Mouse (Mus musculus): Measurements from ENCODE around the gene Tfe3. TPM values are rescaled to one million over a fixed set of nuclear protein-coding genes. Genes with fewer than 3 reads are reported as not detected.
A peak's percentile ranks its signal among the peaks of the same experiment; 100 is the strongest.
"Not testable (repeated sequence)": the region's sequence is repeated elsewhere in the genome, so short reads cannot be mapped to it uniquely, and the experiment has no call there.

Gene Tfe3
- total RNA-seq (2021), result 10 to 100 TPM; 35.9 to 37.3 TPM
- long read RNA-seq, experiment 1, transcript Tfe3-201 (10 exons, 3,277 nt), result major isoform, 8 of 32 reads
- long read RNA-seq, experiment 1, partial matches to known transcripts, result 19 of 32 reads
- long read RNA-seq, experiment 1, other reads (novel, unspliced or antisense), result 5 of 32 reads
- long read RNA-seq, experiment 2, transcript Tfe3-201 (10 exons, 3,277 nt), result major isoform, 11 of 37 reads
- long read RNA-seq, experiment 2, partial matches to known transcripts, result 12 of 37 reads
- long read RNA-seq, experiment 2, other reads (novel, unspliced or antisense), result 12 of 37 reads

- intact Hi-C loops (cut with DNase I), result no loop called here
Observed at GRCm38 (mm10) chrX:7762137-7762920, at the start of gene Tfe3. Tfe3 (plus strand) TSS chrX:7762560.

GRCm38 (mm10) chrX:7713764-7714134, 48.6 kb upstream of the Tfe3 start:
- intact Hi-C loops (cut with DNase I); DNase-seq (ENCODE audit: low spot score in 2 of 2): not testable (repeated sequence)

More at GRCm38 (mm10) chrX:7762137-7762920, at the start of gene Tfe3:
- DNase-seq (ENCODE audit: low spot score in 2 of 2), result peak; percentile 87 to 94

GRCm38 (mm10) chrX:7714135-7714899, 48.0 kb upstream of the Tfe3 start, which contains the start of gene Wdr45:
Wdr45 (plus strand) TSS chrX:7714333.
- DNase-seq (ENCODE audit: low spot score in 2 of 2), result peak; percentile 94 to 98
- intact Hi-C loops (cut with DNase I), result not testable (repeated sequence)

DNA sequence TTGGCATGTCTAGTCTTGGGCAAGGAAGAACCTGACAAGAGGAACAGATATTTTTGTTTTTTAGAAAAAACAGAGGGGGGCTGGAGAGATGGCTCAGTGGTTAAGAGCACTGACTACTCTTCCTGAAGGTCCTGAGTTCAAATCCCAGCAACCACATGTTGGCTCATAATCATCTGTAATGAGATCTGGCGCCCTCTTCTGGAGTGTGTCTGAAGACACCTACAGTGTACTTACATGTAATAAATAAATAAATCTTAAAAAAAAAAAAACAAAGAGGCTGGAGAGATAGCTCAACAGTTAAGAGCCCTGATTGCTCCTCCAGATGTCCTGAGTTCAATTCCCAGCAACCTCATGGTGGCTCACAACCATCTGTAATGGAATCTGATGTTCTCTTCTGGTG, 46.3 kb upstream of the Tfe3 start:
- DNase-seq (ENCODE audit: low spot score in 2 of 2); intact Hi-C loops (cut with DNase I): not testable (repeated sequence)

GRCm38 (mm10) chrX:7721514-7722281, 40.7 kb upstream of the Tfe3 start, which contains the start of gene Gm45208:
Gm45208 (plus strand) TSS chrX:7722245.
- intact Hi-C loops (cut with DNase I), result no loop called here

GRCm38 (mm10) chrX:7722282-7722611, 40.1 kb upstream of the Tfe3 start:
- intact Hi-C loops (cut with DNase I), result no loop called here
- no peak for DNase-seq (ENCODE audit: low spot score in 2 of 2)

More at GRCm38 (mm10) chrX:7721514-7722281, 40.7 kb upstream of the Tfe3 start, which contains the start of gene Gm45208:
- peak; percentile 39 to 56 for DNase-seq (ENCODE audit: low spot score in 2 of 2)

GRCm38 (mm10) chrX:7722691-7723090, 39.7 kb upstream of the Tfe3 start:
- intact Hi-C loops (cut with DNase I), result no loop called here
- no peak for DNase-seq (ENCODE audit: low spot score in 2 of 2)

DNA sequence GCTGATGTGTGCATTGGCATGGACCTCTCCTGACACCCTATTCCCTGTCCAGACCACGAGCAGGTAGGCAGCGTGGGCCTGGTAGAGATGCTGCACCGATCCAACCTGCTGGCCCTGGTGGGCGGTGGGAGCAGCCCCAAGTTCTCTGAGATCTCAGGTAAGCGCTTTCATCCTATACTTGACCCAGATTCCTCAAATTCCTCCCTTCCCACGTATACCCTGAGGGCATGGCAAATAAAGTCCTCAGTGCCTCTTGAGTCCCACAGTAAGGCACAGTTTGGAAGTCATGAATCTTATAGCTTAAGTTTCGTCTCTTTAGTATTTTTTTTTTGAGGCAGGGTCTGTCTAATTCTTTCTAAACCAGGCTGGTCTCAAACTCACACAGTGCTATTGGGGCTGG, 38.2 kb upstream of the Tfe3 start:
- DNase-seq (ENCODE audit: low spot score in 2 of 2), result no peak
- intact Hi-C loops (cut with DNase I), result no loop called here

DNA sequence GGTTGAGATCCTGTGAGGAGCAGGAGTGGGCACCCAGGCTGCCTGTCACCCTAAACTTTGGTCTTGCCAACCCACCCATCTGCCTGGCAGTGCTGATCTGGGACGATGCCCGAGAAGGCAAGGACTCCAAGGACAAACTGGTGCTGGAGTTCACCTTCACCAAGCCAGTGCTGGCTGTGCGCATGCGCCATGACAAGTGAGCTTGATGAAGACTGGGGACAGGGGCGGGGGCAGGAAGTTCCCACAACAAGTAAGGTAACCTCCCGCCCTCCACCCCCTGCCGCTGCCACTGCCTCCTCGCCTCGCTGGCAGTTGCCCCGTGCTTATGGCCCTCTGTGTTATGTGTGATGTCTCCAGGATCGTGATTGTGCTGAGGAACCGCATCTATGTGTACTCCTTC, 36.5 kb upstream of the Tfe3 start:
- intact Hi-C loops (cut with DNase I), result no loop called here
- no peak for DNase-seq (ENCODE audit: low spot score in 2 of 2)

DNA sequence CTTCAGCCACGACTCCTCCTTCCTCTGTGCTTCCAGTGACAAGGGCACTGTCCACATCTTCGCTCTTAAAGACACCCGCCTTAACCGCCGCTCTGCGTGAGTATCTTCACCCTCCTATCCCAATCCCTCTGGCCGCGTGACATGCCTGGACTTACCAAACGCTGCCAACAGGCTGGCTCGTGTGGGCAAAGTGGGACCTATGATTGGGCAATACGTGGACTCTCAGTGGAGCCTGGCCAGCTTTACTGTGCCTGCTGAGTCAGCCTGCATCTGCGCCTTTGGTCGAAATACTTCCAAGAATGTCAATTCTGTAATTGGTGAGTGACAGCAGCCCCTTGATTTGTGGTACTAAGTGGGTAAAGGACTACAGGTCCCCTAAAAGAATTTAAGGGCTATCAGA, 35.2 kb upstream of the Tfe3 start:
- intact Hi-C loops (cut with DNase I), result no loop called here
- no peak for DNase-seq (ENCODE audit: low spot score in 2 of 2)

DNA sequence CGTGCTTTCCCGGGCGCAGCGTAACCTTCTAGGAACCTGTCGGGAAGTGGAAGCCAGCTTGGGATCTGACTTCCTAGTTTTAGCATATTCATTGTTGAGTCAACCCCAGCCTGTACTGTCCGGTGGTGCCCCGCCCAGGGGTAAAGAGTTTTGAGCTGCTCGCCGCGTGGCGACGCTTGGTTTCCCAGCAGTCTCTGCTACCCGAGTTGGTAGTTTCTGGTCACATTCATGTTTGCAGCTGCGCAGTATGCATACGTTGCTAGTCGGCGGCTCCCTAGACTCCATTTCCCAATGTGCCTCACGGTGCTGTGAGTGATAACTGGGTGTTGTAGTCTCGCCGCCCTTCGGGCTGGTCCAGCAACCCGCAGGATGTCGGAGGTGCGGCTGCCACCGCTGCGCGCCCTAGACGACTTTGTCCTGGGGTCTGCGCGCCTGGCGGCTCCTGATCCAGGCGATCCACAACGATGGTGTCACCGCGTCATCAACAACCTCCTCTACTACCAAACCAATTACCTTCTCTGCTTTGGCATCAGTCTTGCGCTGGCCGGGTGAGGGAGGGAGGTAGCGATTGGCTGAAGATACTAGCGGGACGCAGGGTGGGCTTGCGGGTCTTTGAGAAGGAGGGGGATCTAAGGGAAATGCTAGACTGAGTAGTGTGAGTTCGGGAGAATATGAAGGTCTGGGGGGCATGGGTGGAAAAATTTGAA, 34.0 kb upstream of the Tfe3 start, which contains the start of gene Praf2:
TSS of gene Praf2 (plus strand) at position 225 of the 707 bp plus-strand sequence.
- DNase-seq (ENCODE audit: low spot score in 2 of 2), result peak; percentile 79 to 84
- intact Hi-C loops (cut with DNase I), result no loop called here

- DNase-seq (ENCODE audit: low spot score in 2 of 2), result no peak
- intact Hi-C loops (cut with DNase I), result no loop called here
Observed at GRCm38 (mm10) chrX:7728922-7729265, 33.5 kb upstream of the Tfe3 start.

DNA sequence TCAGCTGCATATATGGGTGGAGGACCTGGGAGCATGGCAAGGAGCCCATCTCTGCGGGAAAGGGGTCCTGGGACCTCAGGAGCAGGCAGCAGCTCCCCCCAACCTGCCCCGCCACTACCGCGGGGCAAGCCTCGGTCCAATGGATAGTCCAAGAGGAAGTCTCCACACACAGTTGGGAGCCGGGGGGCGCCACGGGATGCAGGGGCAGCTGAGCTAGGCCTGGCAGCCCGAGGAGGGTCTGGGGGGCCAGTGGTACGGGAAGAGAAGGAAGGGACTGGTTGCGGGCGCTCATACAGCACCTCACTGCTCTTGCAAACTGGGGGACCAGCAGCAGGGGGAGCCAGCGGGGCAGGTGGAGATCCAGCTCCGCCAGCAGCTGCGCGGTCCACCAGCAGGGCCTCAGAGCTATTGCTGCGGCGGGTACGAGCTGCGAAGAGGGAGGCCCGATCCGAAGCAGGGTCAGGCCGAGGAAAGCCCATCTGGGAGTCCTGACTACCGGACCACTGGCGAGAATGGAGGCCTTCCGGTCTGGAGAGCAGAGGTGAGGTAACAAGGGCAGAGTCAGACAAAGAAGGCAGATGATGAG, 28.7 kb upstream of the Tfe3 start:
- intact Hi-C loops (cut with DNase I), result no loop called here

GRCm38 (mm10) chrX:7739336-7740081, 22.9 kb upstream of the Tfe3 start:
- peak in 1 of 2 experiments; percentile 37 for DNase-seq (ENCODE audit: low spot score in 2 of 2)
- intact Hi-C loops (cut with DNase I), result loop anchor here (5.0 kb wide), 1 partner anchor 38 kb away; no protein-coding TSS in a partner anchor

More for the DNA sequence above, 28.7 kb upstream of the Tfe3 start:
- DNase-seq (ENCODE audit: low spot score in 2 of 2), result peak; percentile 47 to 62

DNA sequence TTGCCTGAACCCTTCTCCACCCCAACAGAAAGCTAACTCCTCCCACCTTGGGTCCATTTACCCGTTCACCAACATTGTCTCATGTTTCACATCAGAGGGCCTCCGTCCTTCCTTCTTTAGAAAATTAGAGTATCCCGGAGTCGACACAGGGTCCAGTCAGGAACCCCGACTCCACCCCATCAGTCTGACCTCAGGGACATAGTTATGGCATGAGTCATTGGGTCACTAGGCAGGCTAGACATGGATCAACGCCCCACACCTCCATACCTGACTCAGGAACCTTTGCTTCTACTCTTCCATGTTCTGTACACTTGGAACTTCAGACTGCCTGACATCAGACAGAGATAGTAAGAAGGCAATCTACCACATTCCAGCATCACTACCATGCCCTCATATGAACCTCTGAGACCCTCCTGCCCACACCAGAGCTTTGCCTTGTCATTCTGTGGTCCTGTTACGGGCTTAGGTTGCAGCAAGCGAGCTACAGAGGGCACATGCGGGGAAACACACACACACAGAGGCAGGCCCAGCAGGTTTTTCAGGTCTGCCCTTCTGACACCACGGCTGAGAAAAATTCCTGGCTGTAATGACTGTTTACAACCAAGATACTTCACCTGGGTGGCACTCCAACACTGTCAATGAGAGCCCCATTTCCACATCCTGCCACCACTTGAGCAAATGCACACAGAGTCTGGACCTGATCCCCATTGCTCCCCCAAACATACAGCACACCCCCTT, 22.1 kb upstream of the Tfe3 start:
- intact Hi-C loops (cut with DNase I), result no loop called here
- DNase-seq (ENCODE audit: low spot score in 2 of 2), result no peak

DNA sequence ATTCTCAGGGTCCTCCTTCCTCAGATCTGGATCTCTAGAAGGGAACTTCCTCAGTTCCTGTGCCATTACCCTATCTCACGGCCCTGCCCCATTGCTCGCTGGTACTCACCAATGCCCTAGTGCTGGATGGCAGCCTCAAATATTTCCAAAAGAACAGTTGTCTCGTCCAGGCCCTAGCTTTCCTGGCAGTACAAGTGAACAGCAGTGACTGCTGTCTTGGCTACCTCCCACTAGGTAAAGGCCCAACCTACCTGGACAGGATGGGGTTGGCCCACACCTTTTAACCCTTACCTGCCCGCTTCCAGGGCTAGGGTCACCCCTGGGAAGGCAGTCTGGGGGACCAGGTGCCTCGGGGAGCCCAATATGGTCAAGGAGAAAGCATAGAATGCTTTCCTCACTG, 21.3 kb upstream of the Tfe3 start:
- no peak for DNase-seq (ENCODE audit: low spot score in 2 of 2)
- intact Hi-C loops (cut with DNase I), result no loop called here

DNA sequence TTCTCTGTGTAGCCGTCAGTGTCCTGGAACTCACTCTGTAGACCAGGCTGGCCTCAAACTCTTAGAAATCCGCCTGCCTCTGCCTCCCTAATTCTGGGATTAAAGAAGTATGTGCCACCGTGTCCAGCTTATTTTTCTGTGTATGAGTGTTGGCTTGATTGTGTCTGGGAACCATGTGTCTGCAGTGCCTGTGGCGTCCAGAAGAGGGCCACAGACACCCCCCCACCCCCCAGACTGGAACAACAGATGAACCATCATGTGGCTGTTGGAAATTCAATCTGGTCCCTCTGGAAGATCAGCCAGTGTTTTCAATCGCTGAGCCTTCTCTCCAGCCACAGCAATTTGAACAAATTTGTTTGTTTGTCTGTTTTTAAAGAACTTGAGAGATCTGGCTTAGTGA, 18.9 kb upstream of the Tfe3 start:
- DNase-seq (ENCODE audit: low spot score in 2 of 2), result no peak
- intact Hi-C loops (cut with DNase I), result no loop called here

Measured in left cerebral cortex, postnatal 14 days (tissue).